8 mouse cellular contexts compared by ENCODE assay signal in genomic region chr12:83488211-83488941, GRCm38 (mm10). TPM values are rescaled to one million over a fixed set of nuclear protein-coding genes. Genes with fewer than 3 reads are reported as not detected.
DNase-seq lines count a peak whose midpoint lies in the region; ATAC-seq and TF ChIP-seq lines count a peak whose summit lies in the region.

No protein-coding gene starts in this region.

- peak; percentile 20 to 32 for DNase-seq in B cell, adult 2 months
- peak; percentile 39 to 58 for DNase-seq in cerebellum, postnatal 10 days
- peak; percentile 85 for DNase-seq in heart, embryonic 10.5 days (ENCODE audit: low spot score)
- DNase-seq in kidney, adult 9 months, result peak; percentile 44
- peak; percentile 12 for DNase-seq in lung, postnatal 10 days
- no peak for DNase-seq in frontal cortex, postnatal 25 days (ENCODE audit: low spot score in 2 of 2)

- peaks cover 71% of the 10 kb centered on the region for H3K27me3 ChIP-seq in E14TG2a.4 (ENCODE audit: insufficient read depth, low read length)
- H3K27me3 ChIP-seq in heart, embryonic 10.5 days (ENCODE audit: insufficient read depth, poor library complexity, severe bottlenecking), result no peaks in the 10 kb centered on the region
- 0 out of 2 replicates have a peak, but pooled peaks cover 8% of the 10 kb centered on the region for H3K27me3 ChIP-seq in stomach, embryonic 14.5 days (ENCODE audit: control insufficient read depth, insufficient read depth, low read length)

- under 1% methylated on average over 29 of the region's 29 CpGs for WGBS in heart, embryonic 10.5 days
- WGBS in stomach, embryonic 14.5 days, result under 1% methylated on average over 29 of the region's 29 CpGs

- ATAC-seq in stomach, embryonic 14.5 days (ENCODE audit: insufficient number of reproducible peaks, insufficient read depth, low FRiP score, low read depth), result no peak

- TF ChIP-seq CTCF in E14TG2a.4 (conservative IDR thresholded peaks at IDR 0.05; ENCODE audit: low read length), result no peak

- peaks cover 4% of the 10 kb centered on the region for H3K9me3 ChIP-seq in E14TG2a.4 (ENCODE audit: low read length)
- H3K9me3 ChIP-seq in heart, embryonic 10.5 days, result peaks cover 3% of the 10 kb centered on the region
- no peaks in the 10 kb centered on the region for H3K9me3 ChIP-seq in stomach, embryonic 14.5 days (ENCODE audit: control insufficient read depth, low read depth, low read length)

- 0 out of 2 replicates have a peak overlapping the region, but pooled peaks have one; percentile 22 for H3K9ac ChIP-seq in stomach, embryonic 14.5 days (replicated peaks; ENCODE audit: low read depth, low read length)

- peaks cover 50% of the 10 kb centered on the region for H3K4me1 ChIP-seq in E14TG2a.4 (replicated peaks; ENCODE audit: low read depth, low read length)
- peaks cover 26% of the 10 kb centered on the region for H3K4me1 ChIP-seq in heart, embryonic 10.5 days
- no peaks in the 10 kb centered on the region; the same call in 1 of the 2 replicates for H3K4me1 ChIP-seq in stomach, embryonic 14.5 days (ENCODE audit: control insufficient read depth, insufficient read depth, low read length)

- H3K27ac ChIP-seq in heart, embryonic 10.5 days, result peak overlapping the region; percentile 95
- no peak overlapping the region for H3K27ac ChIP-seq in stomach, embryonic 14.5 days (ENCODE audit: low read length)

- peak overlapping the region; percentile 86 for H3K4me3 ChIP-seq in E14TG2a.4 (replicated peaks; ENCODE audit: low read length)
- peak overlapping the region; percentile 91 for H3K4me3 ChIP-seq in heart, embryonic 10.5 days
- peak overlapping the region; percentile 51 for H3K4me3 ChIP-seq in stomach, embryonic 14.5 days (ENCODE audit: low read depth, low read length)

- H3K4me2 ChIP-seq in stomach, embryonic 14.5 days (replicated peaks; ENCODE audit: low read depth, low read length), result peak overlapping the region; percentile 99

- H3K36me3 ChIP-seq in E14TG2a.4 (ENCODE audit: insufficient read depth, low read length), result no peaks in the 10 kb centered on the region
- no peaks in the 10 kb centered on the region for H3K36me3 ChIP-seq in heart, embryonic 10.5 days
- H3K36me3 ChIP-seq in stomach, embryonic 14.5 days (ENCODE audit: control insufficient read depth, insufficient read depth, low read length), result no peaks in the 10 kb centered on the region

RNA-seq across cellular contexts. Expression of gene Dpf3, which starts 0.9 kb away (rescaled TPM):
- polyA plus RNA-seq in heart, embryonic 10.5 days (2016; fragmentation: Nextera tagmentation; extraction: Ambion mirVana), result 29.4 and 37.5 TPM in 2 replicates
- 4.1 and 6.4 TPM in 2 replicates for polyA plus RNA-seq in stomach, embryonic 14.5 days (2014; fragmentation: Nextera tagmentation; extraction: Ambion mirVana)

RNA-seq across cellular contexts. Expression of gene Dcaf4, which starts 31.9 kb away (rescaled TPM):
- polyA plus RNA-seq in heart, embryonic 10.5 days (2016; fragmentation: Nextera tagmentation; extraction: Ambion mirVana), result 27.6 and 29.7 TPM in 2 replicates
- 35.7 and 37.3 TPM in 2 replicates for polyA plus RNA-seq in stomach, embryonic 14.5 days (2014; fragmentation: Nextera tagmentation; extraction: Ambion mirVana)

Comparison
In these comparisons a context has a peak if more than half of its experiments do, and no peak if none do; other contexts are left out.
1. DNase-seq: peak in B cell, adult 2 months (2 of 2), cerebellum, postnatal 10 days (2 of 2), heart, embryonic 10.5 days (single experiment), kidney, adult 9 months (single experiment) and lung, postnatal 10 days (single experiment); none in frontal cortex, postnatal 25 days (0 of 2).
2. Peak in every context shown above with its lines, with median percentiles within 50 percentile points of each other: H3K4me3 ChIP-seq.